Mouse (Mus musculus) lung, embryonic 14.5 days (tissue): Measurements from ENCODE around the gene Mrpl24. TPM values are rescaled to one million over a fixed set of nuclear protein-coding genes. Genes with fewer than 3 reads are reported as not detected.

Experiments used
- ATAC-seq: fragments of 200-750 bp; cut with Nextera tagmentation; 2 replicates; pipeline ENCODE4 v1.8.0; 2017; ENCODE audit warnings: mild to moderate bottlenecking, moderate TSS enrichment, moderate library complexity; ENCODE audit not compliant: insufficient read depth
- DNase-seq: peaks from one replicate; pipeline ENCODE4 v3.0.0-alpha.2; 2015
- H3K27ac ChIP-seq: fragments of 300-500 bp; sonication (generic); 2 replicates; pipeline ENCODE4 v1.5.1; 2014; ENCODE audit warnings: low read depth, mild to moderate bottlenecking, moderate library complexity
- H3K27me3 ChIP-seq: fragments of 300-500 bp; sonication (generic); 2 replicates; pipeline ENCODE4 v1.6.1; 2014; ENCODE audit warnings: low read length, control low read depth; ENCODE audit not compliant: insufficient read depth
- H3K36me3 ChIP-seq: fragments of 300-500 bp; sonication (generic); 2 replicates; pipeline ENCODE4 v1.6.1; 2014; ENCODE audit warnings: control low read depth; ENCODE audit not compliant: insufficient read depth
- H3K4me1 ChIP-seq: fragments of 300-500 bp; sonication (generic); 2 replicates; pipeline ENCODE4 v1.6.1; 2014; ENCODE audit warnings: antibody characterized with exemption, control low read depth; ENCODE audit not compliant: insufficient read depth
- H3K4me2 ChIP-seq: fragments of 300-500 bp; sonication (generic); 2 replicates; pipeline ENCODE4 v1.6.1; 2014; ENCODE audit warnings: mild to moderate bottlenecking
- H3K4me3 ChIP-seq: fragments of 300-500 bp; sonication (generic); 2 replicates; pipeline ENCODE4 v1.5.1; 2014; ENCODE audit warnings: low read depth, low read length
- H3K9ac ChIP-seq: fragments of 300-500 bp; sonication (generic); 2 replicates; pipeline ENCODE4 v1.6.1; 2014
- H3K9me3 ChIP-seq: fragments of 300-500 bp; sonication (generic); 2 replicates; pipeline ENCODE4 v1.6.1; 2016; ENCODE audit warnings: low read depth, low read length, control low read depth
- CTCF ChIP-seq: IDR thresholded peaks from 2 replicates; pipeline ENCODE4 v1.5.1; 2016; ENCODE audit warnings: antibody characterized with exemption, low read depth
- WGBS: fragments of 180-500 bp; shearing (Covaris S2); extraction: QIAGEN DNeasy Blood & Tissue Kit; methylation state at CpG from one replicate; pipeline ENCODE4 v1.1.7; 2014; 5-methylcytosine and 5-hydroxymethylcytosine counted together
- polyA plus RNA-seq: library from polyadenylated mRNA; unstranded; fragments of >200 nt; fragmentation: Nextera tagmentation; extraction: Ambion mirVana; gene quantifications from 2 replicates; pipeline ENCODE4 v1.2.1, GENCODE M21; 2014

Mrpl24 gene
- polyA plus RNA-seq, 1 experiment from 2014 or later, result 65.5 TPM

- Histone ChIP-seq H3K4me2 (no peak overlapping the region), H3K9ac (no peak overlapping the region), H3K4me1 (peaks cover 11% of the 10 kb centered on the region), H3K9me3 (no peaks in the 10 kb centered on the region), H3K27me3 (no peaks in the 10 kb centered on the region), H3K4me3 (no peak overlapping the region), H3K36me3 (no peaks in the 10 kb centered on the region), H3K27ac (no peak overlapping the region)
- ATAC-seq (no peak), DNase-seq (no peak)
- TF ChIP-seq CTCF, result no peak
- WGBS, result 64% methylated on average over 5 of the region's 5 CpGs
Measured at GRCm38 (mm10) chr3:87903821-87904220, 15.5 kb upstream of the Mrpl24 start.

- H3K4me2 ChIP-seq, result peak within 1 kb of the TSS; percentile 99
- peak; percentile 30 for TF ChIP-seq CTCF
- peaks cover 31% of the 10 kb centered on the region for H3K4me1 ChIP-seq
- DNase-seq, result peak; percentile 98
- H3K4me3 ChIP-seq, result peak within 1 kb of the TSS; percentile 97
- under 1% methylated on average over 54 of the region's 57 CpGs for WGBS
- no peaks in the 10 kb centered on the region for H3K9me3 ChIP-seq
- peak within 1 kb of the TSS; percentile 99 for H3K9ac ChIP-seq
- ATAC-seq, result peak; percentile 95
- no peaks in the 10 kb centered on the region for H3K27me3 ChIP-seq
- H3K36me3 ChIP-seq, result no peaks in the 10 kb centered on the region
- H3K27ac ChIP-seq, result peak within 1 kb of the TSS; percentile 99
Measured at GRCm38 (mm10) chr3:87905880-87906485, 13.3 kb upstream of the Mrpl24 start, which contains the start of gene Hdgf. Gene Hdgf (plus strand): TSS chr3:87906321.

- TF ChIP-seq CTCF, result no peak
- H3K9me3 ChIP-seq, result no peaks in the 10 kb centered on the region
- peaks cover 35% of the 10 kb centered on the region for H3K4me1 ChIP-seq
- DNase-seq (peak; percentile 46), ATAC-seq (peak; percentile 19)
- no peaks in the 10 kb centered on the region for H3K27me3 ChIP-seq
- under 1% methylated on average over 45 of the region's 47 CpGs for WGBS
- H3K9ac ChIP-seq, result peak overlapping the region; percentile 99
- H3K36me3 ChIP-seq, result 0 out of 2 replicates have a peak, but pooled peaks cover under 1% of the 10 kb centered on the region
- H3K27ac ChIP-seq, result peak overlapping the region; percentile 99
- H3K4me2 ChIP-seq, result peak overlapping the region; percentile 99
- peak overlapping the region; percentile 97 for H3K4me3 ChIP-seq
Measured at GRCm38 (mm10) chr3:87906601-87906980, 12.7 kb upstream of the Mrpl24 start.

- Histone ChIP-seq H3K4me3 (peak overlapping the region; percentile 97), H3K27me3 (no peaks in the 10 kb centered on the region), H3K36me3 (0 out of 2 replicates have a peak, but pooled peaks cover 5% of the 10 kb centered on the region), H3K4me1 (peaks cover 37% of the 10 kb centered on the region), H3K9me3 (no peaks in the 10 kb centered on the region), H3K9ac (peak overlapping the region; percentile 99), H3K27ac (peak overlapping the region; percentile 99), H3K4me2 (peak overlapping the region; percentile 99)
- no peak for TF ChIP-seq CTCF
- no peak for ATAC-seq
- 0% methylated on average over 27 of the region's 27 CpGs for WGBS
- DNase-seq, result peak; percentile 64
Measured at GRCm38 (mm10) chr3:87906981-87907857, 12.1 kb upstream of the Mrpl24 start.

- ATAC-seq, result no peak
- Histone ChIP-seq H3K27me3 (no peaks in the 10 kb centered on the region), H3K27ac (peak overlapping the region; percentile 99), H3K4me2 (peak overlapping the region; percentile 99), H3K9ac (peak overlapping the region; percentile 99), H3K9me3 (no peaks in the 10 kb centered on the region), H3K4me1 (peaks cover 37% of the 10 kb centered on the region), H3K4me3 (peak overlapping the region; percentile 97), H3K36me3 (peaks cover 9% of the 10 kb centered on the region)
- TF ChIP-seq CTCF, result no peak
- 0% methylated on average over 1 of the region's 1 CpGs for WGBS
- DNase-seq, result peak; percentile 33
Measured at GRCm38 (mm10) chr3:87907906-87908305, 11.4 kb upstream of the Mrpl24 start.

GRCm38 (mm10) chr3:87909381-87909780 is 9.9 kb upstream of the Mrpl24 start:
- Histone ChIP-seq H3K36me3 (peaks cover 24% of the 10 kb centered on the region), H3K4me1 (peaks cover 37% of the 10 kb centered on the region), H3K9me3 (no peaks in the 10 kb centered on the region), H3K4me3 (peak overlapping the region; percentile 35; the same call in 1 of the 2 replicates), H3K9ac (no peak overlapping the region), H3K4me2 (peak overlapping the region; percentile 99), H3K27ac (peak overlapping the region; percentile 67; the same call in 1 of the 2 replicates), H3K27me3 (no peaks in the 10 kb centered on the region)
- 88% methylated on average over 2 of the region's 2 CpGs for WGBS
- DNase-seq (no peak), ATAC-seq (no peak)
- TF ChIP-seq CTCF, result no peak

- peak overlapping the region; percentile 35 for H3K4me3 ChIP-seq
- peak; percentile 34 for DNase-seq
- H3K36me3 ChIP-seq, result peaks cover 28% of the 10 kb centered on the region
- TF ChIP-seq CTCF, result no peak
- H3K27me3 ChIP-seq, result no peaks in the 10 kb centered on the region
- peak overlapping the region; percentile 99 for H3K4me2 ChIP-seq
- no peak for ATAC-seq
- 4% methylated on average over 4 of the region's 4 CpGs for WGBS
- H3K9me3 ChIP-seq, result no peaks in the 10 kb centered on the region
- H3K4me1 ChIP-seq, result peaks cover 37% of the 10 kb centered on the region
- peak overlapping the region; percentile 40 for H3K9ac ChIP-seq
- H3K27ac ChIP-seq, result peak overlapping the region; percentile 67
Measured at GRCm38 (mm10) chr3:87909874-87910273, 9.4 kb upstream of the Mrpl24 start.
